Mouse (Mus musculus): ENCODE data around the gene Chchd4. TPM values are rescaled to one million over a fixed set of nuclear protein-coding genes. Genes with fewer than 3 reads are reported as not detected.

Chchd4 gene
- 0.15 and 0.31 TPM in 2 replicates for polyA plus RNA-seq (2012)

DNA sequence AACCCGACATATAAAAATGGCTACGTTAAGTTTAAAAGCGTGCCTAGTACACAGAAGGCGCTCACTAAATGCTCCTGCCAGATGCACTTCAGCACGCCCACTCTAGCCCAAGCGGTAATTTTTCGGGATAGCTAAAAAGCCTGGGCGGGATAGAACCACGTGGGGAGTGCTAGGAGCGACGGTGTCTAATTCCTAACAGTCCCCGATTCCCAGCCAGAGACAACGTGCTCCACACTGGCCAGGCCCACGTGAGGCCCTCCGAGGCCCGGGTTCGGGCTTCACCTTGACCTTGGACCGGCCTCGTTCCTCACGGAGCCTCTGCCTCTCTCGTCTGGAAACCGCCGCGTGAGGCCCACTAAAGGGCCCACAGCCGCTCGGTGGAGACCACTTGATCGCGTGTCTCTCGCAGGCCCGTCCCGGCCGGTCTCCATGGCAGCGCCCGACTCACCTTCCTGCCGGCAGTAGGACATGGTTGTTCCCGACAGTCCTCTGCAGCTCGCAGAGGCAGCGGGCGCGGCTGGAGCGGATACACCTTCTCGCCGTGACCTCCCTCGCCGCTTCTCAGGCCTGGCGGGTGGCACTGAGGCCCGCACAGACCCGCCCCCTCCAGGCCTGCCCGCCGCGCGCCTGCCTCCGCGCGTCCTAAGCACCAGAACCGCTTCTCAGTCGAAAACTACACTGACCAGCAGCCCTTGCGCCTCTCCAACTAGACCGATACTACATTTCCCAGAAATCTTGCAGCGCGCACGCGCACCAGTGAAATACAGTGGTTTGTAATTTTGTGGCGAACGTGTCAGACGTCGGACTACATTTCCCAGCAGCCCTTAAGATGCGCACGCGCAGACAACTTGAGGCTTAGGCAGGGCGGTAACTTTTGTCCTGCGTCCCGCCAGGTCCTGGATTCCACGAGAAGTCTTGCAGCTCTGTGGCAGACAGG, at the start of gene Chchd4, which contains the start of gene Tmem43:
Gene Chchd4 (minus strand): TSS at position 679 of the 937 bp plus-strand sequence.
Gene Tmem43 (plus strand): TSS at position 836 of the 937 bp plus-strand sequence.
- TF ChIP-seq TAL1 (IDR thresholded peaks at IDR 0.05; ENCODE audit: low read length): no peak
- TF ChIP-seq GATA1 (IDR thresholded peaks at IDR 0.05; ENCODE audit: low read length): no peak
- H3K4me3 ChIP-seq (replicated peaks): peak within 1 kb of the TSS; percentile 86
- H3K4me1 ChIP-seq (ENCODE audit: control insufficient read depth): peaks cover 48% of the 10 kb centered on the region
- no peaks in the 10 kb centered on the region for H3K27me3 ChIP-seq (ENCODE audit: control insufficient read depth)
- peaks cover 39% of the 10 kb centered on the region for H3K36me3 ChIP-seq (ENCODE audit: control insufficient read depth)
- no peaks in the 10 kb centered on the region for H3K9me3 ChIP-seq (ENCODE audit: control insufficient read depth, low read length)

DNA sequence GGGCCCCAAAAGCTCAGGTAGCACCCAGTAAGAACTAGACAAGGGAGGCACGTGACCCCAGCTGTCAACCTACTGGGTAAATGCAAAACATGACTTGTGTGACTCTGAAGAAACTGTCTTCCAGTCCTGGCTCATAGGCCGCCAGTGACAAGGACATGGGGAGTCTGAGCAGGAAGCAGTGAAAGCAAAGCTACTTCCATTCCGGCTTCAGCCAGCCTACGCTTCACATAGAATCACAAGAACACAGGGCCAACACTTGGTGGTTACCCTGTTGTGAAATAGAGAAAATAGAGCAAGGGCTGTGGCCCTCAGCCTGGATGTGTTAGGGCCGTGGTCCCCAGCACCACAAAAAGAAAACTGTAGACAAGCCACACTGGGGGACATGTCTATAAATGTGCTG, 49.5 kb upstream of the Chchd4 start:
- Histone ChIP-seq H3K9me3 (ENCODE audit: control insufficient read depth, low read length) (no peaks in the 10 kb centered on the region), H3K36me3 (ENCODE audit: control insufficient read depth) (peaks cover 91% of the 10 kb centered on the region)

DNA sequence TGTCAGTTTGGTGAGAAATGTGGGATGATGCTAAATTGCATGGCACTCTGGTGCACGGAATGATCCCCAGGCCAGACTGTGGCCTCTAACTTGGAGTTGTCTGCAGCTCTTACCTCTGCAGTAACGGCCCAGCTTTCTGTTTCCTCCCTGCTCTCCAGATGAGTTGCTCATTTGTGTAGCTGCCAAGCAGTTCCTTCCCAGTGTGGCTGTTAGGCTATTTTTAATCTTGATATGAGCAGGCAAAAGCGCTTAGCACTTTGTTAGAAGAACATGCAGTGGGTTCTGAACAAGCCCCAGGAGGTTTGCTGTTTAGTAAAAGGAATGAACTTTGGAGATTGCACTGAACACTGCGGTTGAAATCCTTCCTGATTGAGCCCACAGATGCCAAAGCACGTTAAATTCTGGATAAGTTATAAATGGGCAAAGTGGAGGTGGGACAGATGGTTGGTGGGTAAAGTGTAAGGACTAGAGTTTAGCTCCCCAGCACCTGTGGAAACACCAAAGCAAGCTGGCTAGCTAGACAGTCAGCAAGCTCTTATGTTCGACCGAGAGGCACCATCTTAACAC, 45.2 kb upstream of the Chchd4 start:
- Histone ChIP-seq H3K4me1 (ENCODE audit: control insufficient read depth) (peaks cover 34% of the 10 kb centered on the region), H3K4me3 (replicated peaks) (no peak overlapping the region), H3K36me3 (ENCODE audit: control insufficient read depth) (peaks cover 68% of the 10 kb centered on the region), H3K27me3 (ENCODE audit: control insufficient read depth) (peaks cover 9% of the 10 kb centered on the region), H3K9me3 (ENCODE audit: control insufficient read depth, low read length) (no peaks in the 10 kb centered on the region)
- TF ChIP-seq TAL1 (IDR thresholded peaks at IDR 0.05; ENCODE audit: low read length): no peak
- TF ChIP-seq GATA1 (IDR thresholded peaks at IDR 0.05; ENCODE audit: low read length): no peak

More for the DNA sequence above, 49.5 kb upstream of the Chchd4 start:
- H3K4me1 ChIP-seq (ENCODE audit: control insufficient read depth): peaks cover 8% of the 10 kb centered on the region
- no peaks in the 10 kb centered on the region for H3K27me3 ChIP-seq (ENCODE audit: control insufficient read depth)
- H3K4me3 ChIP-seq (replicated peaks): no peak overlapping the region
- TF ChIP-seq GATA1 (IDR thresholded peaks at IDR 0.05; ENCODE audit: low read length): no peak
- TF ChIP-seq TAL1 (IDR thresholded peaks at IDR 0.05; ENCODE audit: low read length): no peak

DNA sequence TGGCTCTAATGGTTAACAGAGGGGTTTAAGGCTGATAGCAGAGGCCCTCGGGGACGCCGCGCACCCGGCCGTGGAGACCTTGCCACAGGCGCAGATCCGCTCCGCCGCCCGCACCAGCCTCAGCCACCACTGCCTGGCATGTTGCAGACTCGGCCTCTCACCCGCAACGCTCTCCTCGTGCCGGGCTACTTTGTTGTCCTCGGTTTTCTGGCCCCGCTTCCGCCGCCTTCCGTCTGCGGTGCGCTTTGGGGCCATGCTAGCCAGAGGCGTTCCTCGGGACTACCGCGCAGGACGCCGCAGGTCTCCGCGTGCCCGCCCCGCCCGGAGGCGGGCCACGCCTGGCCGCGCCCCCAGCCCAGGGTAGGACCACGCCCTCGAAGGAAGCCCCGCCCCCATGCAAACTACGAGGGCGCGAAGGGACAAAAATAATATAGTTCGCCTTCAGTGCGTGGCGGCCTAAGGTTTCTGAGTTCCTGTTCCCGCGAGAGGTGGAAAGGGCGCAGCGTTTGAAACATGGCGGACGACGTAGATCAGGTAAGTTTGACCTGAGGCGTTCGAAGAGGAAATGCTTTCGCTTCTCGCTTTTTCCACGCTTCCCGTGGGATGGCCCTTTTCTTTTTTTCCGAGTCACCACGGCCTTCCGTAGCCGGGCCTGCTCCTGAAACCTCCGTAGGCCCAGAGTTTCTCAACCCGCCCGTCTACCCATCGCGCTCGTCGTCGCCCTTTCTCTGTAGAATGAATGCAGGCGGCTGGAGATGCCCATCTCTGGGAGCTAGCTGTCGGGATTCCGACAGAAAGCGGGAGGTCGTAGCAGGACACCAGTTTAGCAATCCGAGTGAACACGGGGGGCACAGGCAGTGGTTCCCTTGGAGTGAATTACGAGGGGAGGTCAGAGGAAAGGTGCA, 42.5 kb upstream of the Chchd4 start, which contains the start of the genes Xpc and Lsm3:
Gene Xpc (minus strand): TSS at position 344 of the 905 bp plus-strand sequence.
Gene Lsm3 (plus strand): TSS at position 384 of the 905 bp plus-strand sequence.
- H3K4me1 ChIP-seq (ENCODE audit: control insufficient read depth): peaks cover 34% of the 10 kb centered on the region
- peaks cover 41% of the 10 kb centered on the region for H3K36me3 ChIP-seq (ENCODE audit: control insufficient read depth)
- TF ChIP-seq GATA1 (IDR thresholded peaks at IDR 0.05; ENCODE audit: low read length) (no peak), TAL1 (IDR thresholded peaks at IDR 0.05; ENCODE audit: low read length) (no peak)
- no peaks in the 10 kb centered on the region for H3K9me3 ChIP-seq (ENCODE audit: control insufficient read depth, low read length)
- H3K27me3 ChIP-seq (ENCODE audit: control insufficient read depth): peaks cover 9% of the 10 kb centered on the region
- H3K4me3 ChIP-seq (replicated peaks): peak within 1 kb of the TSS; percentile 81

- Histone ChIP-seq H3K4me1 (ENCODE audit: control insufficient read depth) (peaks cover 34% of the 10 kb centered on the region), H3K4me3 (replicated peaks) (peak overlapping the region; percentile 81), H3K27me3 (ENCODE audit: control insufficient read depth) (peaks cover 9% of the 10 kb centered on the region), H3K9me3 (ENCODE audit: control insufficient read depth, low read length) (no peaks in the 10 kb centered on the region), H3K36me3 (ENCODE audit: control insufficient read depth) (peaks cover 31% of the 10 kb centered on the region)
- no peak for TF ChIP-seq GATA1 (IDR thresholded peaks at IDR 0.05; ENCODE audit: low read length)
- no peak for TF ChIP-seq TAL1 (IDR thresholded peaks at IDR 0.05; ENCODE audit: low read length)
Observed at GRCm38 (mm10) chr6:91514737-91515362, 41.5 kb upstream of the Chchd4 start.

- Histone ChIP-seq H3K4me3 (replicated peaks) (no peak overlapping the region), H3K9me3 (ENCODE audit: control insufficient read depth, low read length) (no peaks in the 10 kb centered on the region), H3K27me3 (ENCODE audit: control insufficient read depth) (peaks cover 9% of the 10 kb centered on the region), H3K36me3 (ENCODE audit: control insufficient read depth) (peaks cover 24% of the 10 kb centered on the region), H3K4me1 (ENCODE audit: control insufficient read depth) (peaks cover 34% of the 10 kb centered on the region)
- TF ChIP-seq TAL1 (IDR thresholded peaks at IDR 0.05; ENCODE audit: low read length) (no peak), GATA1 (IDR thresholded peaks at IDR 0.05; ENCODE audit: low read length) (no peak)
Observed at GRCm38 (mm10) chr6:91514135-91514534, 40.8 kb upstream of the Chchd4 start.

DNA sequence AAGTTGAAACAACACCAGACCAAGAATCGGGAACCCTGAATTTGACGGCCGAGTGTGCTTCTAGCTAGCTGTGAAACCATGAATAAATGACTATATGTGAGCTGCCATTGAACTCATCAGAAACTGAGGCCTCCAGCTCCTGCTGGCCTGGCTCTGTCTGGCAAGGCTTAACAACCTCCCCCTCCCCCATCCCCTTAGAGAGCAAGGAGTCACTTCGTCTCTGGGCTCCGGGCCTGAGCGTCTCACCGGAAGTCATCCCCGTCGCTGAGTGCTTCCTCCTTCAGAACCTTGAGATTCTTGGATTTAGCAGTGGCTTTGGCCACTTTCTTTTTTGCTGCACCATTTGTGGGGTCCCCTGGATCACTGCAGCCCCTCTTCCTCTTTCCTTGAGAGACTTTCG, 36.9 kb upstream of the Chchd4 start:
- no peak overlapping the region for H3K4me3 ChIP-seq (replicated peaks)
- no peak for TF ChIP-seq TAL1 (IDR thresholded peaks at IDR 0.05; ENCODE audit: low read length)
- no peak for TF ChIP-seq GATA1 (IDR thresholded peaks at IDR 0.05; ENCODE audit: low read length)
- H3K4me1 ChIP-seq (ENCODE audit: control insufficient read depth): peaks cover 8% of the 10 kb centered on the region
- peaks cover 6% of the 10 kb centered on the region for H3K27me3 ChIP-seq (ENCODE audit: control insufficient read depth)
- H3K36me3 ChIP-seq (ENCODE audit: control insufficient read depth): peaks cover 21% of the 10 kb centered on the region
- no peaks in the 10 kb centered on the region for H3K9me3 ChIP-seq (ENCODE audit: control insufficient read depth, low read length)

DNA sequence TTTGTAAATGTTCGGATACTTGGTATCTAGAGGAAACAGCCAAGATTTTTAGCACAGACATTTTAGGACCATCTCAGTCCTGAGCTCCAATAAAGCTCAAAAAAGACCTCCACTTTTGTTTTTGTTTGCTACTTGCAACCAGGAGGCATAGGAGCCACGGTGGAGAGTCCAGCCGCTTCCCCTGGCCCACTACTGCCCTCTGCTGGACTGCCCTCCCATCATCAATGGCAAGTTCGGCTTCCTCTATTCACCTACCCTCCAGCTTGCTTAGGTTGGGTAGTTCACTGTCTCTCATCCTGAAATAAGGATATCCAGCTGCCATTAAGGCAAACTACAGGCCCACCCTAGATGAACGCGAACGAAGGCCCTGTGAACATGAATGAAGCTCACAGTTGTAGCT, 36.0 kb upstream of the Chchd4 start:
- no peaks in the 10 kb centered on the region for H3K9me3 ChIP-seq (ENCODE audit: control insufficient read depth, low read length)
- no peak overlapping the region for H3K4me3 ChIP-seq (replicated peaks)
- no peak for TF ChIP-seq TAL1 (IDR thresholded peaks at IDR 0.05; ENCODE audit: low read length)
- no peak for TF ChIP-seq GATA1 (IDR thresholded peaks at IDR 0.05; ENCODE audit: low read length)
- H3K27me3 ChIP-seq (ENCODE audit: control insufficient read depth): no peaks in the 10 kb centered on the region
- peaks cover under 1% of the 10 kb centered on the region for H3K4me1 ChIP-seq (ENCODE audit: control insufficient read depth)
- H3K36me3 ChIP-seq (ENCODE audit: control insufficient read depth): peaks cover 30% of the 10 kb centered on the region
